Mouse (Mus musculus) cerebellum, adult 2 months (tissue): ENCODE measurements around the gene Abcg8. TPM values are rescaled to one million over a fixed set of nuclear protein-coding genes. Genes with fewer than 3 reads are reported as not detected.

Experiments used
- DNase-seq, 2 experiments: peaks; one replicate each; pipeline ENCODE4 v3.0.0; 2021
- H3K27ac ChIP-seq: fragments of 200-500 bp; 2 replicates; pipeline ENCODE4 v1.5.1; 2012; ENCODE audit warnings: low read length, control low read depth, inconsistent platforms; ENCODE audit not compliant: insufficient read depth
- H3K27me3 ChIP-seq: fragments of 200-500 bp; 2 replicates; pipeline ENCODE4 v1.6.1; 2012; ENCODE audit warnings: inconsistent platforms, mild to moderate bottlenecking, low read length, moderate library complexity; ENCODE audit not compliant: control insufficient read depth, insufficient read depth
- H3K4me1 ChIP-seq: fragments of 200-500 bp; 2 replicates; pipeline ENCODE4 v1.6.1; 2011; ENCODE audit warnings: low read length; ENCODE audit not compliant: control insufficient read depth, insufficient read depth
- H3K4me3 ChIP-seq: fragments of 200-500 bp; replicated peaks from 2 replicates; pipeline ENCODE3; 2011; ENCODE audit warnings: mild to moderate bottlenecking, low read depth, low read length, control low read depth; ENCODE audit not compliant: insufficient read depth
- CTCF ChIP-seq: fragments of 200-500 bp; IDR thresholded peaks from 2 replicates; pipeline ENCODE4 v1.5.1; 2011; ENCODE audit warnings: low read depth, mild to moderate bottlenecking, control low read depth, low read length, moderate library complexity, borderline replicate concordance; ENCODE audit not compliant: insufficient read depth
- POLR2A ChIP-seq: fragments of 200-500 bp; IDR thresholded peaks from 2 replicates; pipeline ENCODE4 v1.6.1; 2011; ENCODE audit warnings: low read length, control low read depth, borderline replicate concordance; ENCODE audit not compliant: insufficient read depth
- WGBS: fragments of 180-500 bp; shearing (Covaris S2); methylation state at CpG from one replicate; pipeline ENCODE4 v1.1.7; 2018; 5-methylcytosine and 5-hydroxymethylcytosine counted together
- polyA plus RNA-seq: library from polyadenylated mRNA; depleted of rRNA; stranded (reverse); fragments of >200 nt; gene quantifications from 2 replicates; pipeline ENCODE4 v1.2.3, GENCODE M21; 2012

Abcg8 gene
- polyA plus RNA-seq, 1 experiment = not detected

DNA sequence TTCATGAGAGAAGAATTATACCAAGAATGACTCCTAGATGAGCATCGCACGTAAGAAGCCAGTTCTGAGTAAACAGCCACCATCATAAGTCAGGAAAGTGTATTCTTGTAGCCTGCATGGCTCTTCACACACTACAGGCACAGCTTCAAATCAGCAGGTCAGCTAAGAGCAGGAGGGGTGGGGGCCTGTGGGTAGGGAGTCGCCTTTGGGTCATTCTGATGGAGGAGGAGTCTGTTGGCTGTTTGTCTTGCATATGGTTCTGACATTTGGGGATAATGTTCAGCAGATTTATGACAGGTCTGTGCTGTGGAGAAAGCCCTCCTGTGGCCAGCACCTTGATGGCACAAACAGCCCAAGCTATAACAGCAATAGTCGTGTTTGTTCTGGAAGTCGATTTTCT lies 19.9 kb upstream of the Abcg8 start:
- no peak for DNase-seq
- Histone ChIP-seq H3K4me3 (no peak overlapping the region), H3K27ac (no peak overlapping the region), H3K4me1 (no peaks in the 10 kb centered on the region), H3K27me3 (no peaks in the 10 kb centered on the region)
- WGBS = 65% methylated on average over 5 of the region's 5 CpGs
- TF ChIP-seq POLR2A = no peak
- no peak for TF ChIP-seq CTCF

DNA sequence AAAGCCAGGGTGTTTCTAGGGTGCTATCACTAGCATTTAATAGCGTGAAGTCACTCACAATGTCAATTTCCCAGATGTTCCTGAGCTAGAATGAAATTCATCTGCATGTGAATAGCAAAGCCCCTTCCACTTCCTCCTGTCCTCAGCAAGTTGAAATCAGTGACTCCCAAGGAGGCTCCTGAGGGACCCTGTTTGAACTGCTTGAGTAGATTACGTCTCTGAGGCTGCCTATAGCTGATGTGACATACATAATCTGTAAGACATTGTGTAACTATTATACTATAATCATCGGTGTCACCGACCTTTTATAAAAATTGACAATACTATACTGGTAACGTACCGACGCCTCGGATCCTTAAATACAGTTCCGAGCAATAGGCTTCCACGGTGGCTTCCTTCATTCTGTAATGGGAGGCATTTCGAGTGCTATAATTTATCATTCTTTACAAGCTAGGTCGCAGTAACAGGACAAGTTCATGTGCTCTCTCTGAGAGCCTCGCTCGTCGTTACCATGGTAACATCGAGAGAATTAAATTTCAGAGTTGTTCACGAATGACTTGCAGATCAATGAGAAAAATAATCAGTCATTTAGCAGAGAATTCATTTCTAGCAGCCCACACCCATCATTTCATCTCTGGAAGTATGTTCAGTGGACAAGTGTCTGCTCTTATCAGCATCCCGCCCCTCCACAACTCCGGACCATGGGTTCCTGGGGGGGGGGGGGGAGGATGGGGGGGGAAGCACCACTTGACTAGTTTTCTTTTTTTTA lies 19.3 kb upstream of the Abcg8 start:
- Histone ChIP-seq H3K4me3 (no peak overlapping the region), H3K27me3 (no peaks in the 10 kb centered on the region), H3K27ac (no peak overlapping the region), H3K4me1 (no peaks in the 10 kb centered on the region)
- no peak for DNase-seq
- TF ChIP-seq CTCF (no peak), POLR2A (no peak)
- WGBS = 68% methylated on average over 19 of the region's 19 CpGs

DNA sequence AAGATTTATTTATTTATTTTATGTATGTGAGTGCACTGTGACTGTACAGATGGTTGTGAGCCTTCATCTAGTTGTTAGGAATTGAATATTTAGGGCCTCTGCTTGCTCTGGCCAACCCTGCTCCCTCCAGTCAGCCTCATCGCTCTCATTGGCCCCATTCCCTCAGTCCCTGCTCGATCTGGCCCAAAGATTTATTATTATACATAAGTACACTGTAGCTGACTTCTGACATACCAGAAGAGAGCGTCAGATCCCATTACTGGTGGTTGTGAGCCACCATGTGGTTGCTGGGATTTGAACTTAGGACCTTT lies 18.7 kb upstream of the Abcg8 start:
- Histone ChIP-seq H3K27ac (no peak overlapping the region), H3K4me1 (no peaks in the 10 kb centered on the region), H3K4me3 (no peak overlapping the region), H3K27me3 (no peaks in the 10 kb centered on the region)
- no peak for DNase-seq
- 46% methylated on average over 3 of the region's 3 CpGs for WGBS
- TF ChIP-seq CTCF (no peak), POLR2A (no peak)

DNA sequence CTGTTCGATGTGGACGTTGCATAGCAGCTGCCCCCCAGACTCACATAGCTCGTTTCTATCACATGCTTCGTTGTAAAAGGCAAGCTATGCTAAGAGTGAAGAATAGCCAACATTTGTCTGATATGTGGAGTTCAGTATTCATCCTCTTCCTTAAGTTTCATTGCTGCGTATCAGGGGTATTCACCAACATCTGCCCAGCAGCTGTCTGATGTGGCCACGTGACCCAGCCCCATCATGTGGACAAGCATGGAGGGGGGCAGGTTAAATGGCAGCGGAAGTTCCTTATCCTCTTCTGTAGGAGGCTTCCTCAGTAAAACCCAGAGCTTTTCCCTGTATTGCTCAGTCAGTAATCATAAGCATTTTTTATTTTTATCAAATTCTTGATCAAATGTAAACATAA lies 18.3 kb upstream of the Abcg8 start:
- WGBS = 70% methylated on average over 7 of the region's 7 CpGs
- DNase-seq = no peak
- Histone ChIP-seq H3K27ac (no peak overlapping the region), H3K4me1 (no peaks in the 10 kb centered on the region), H3K27me3 (no peaks in the 10 kb centered on the region), H3K4me3 (no peak overlapping the region)
- no peak for TF ChIP-seq CTCF
- TF ChIP-seq POLR2A = no peak

DNA sequence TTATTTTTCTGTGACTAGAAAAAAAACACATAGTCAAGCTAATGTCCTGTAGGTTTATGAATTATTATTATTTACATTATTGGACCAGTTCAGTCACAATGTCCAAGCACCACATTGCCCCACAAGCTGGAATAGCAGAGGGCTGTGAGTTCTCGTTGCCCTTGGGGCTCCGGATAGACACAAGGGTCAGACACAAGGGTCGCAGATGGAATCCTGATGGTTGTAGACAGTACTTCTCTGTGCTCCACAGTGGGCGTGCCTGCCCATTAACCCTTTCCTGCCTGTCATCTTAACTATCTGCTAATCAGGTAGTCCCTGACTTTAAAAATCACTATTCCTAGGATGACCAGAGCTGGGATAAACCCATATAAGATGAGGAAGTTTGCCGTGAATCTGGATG lies 17.9 kb upstream of the Abcg8 start:
- H3K4me1 ChIP-seq = no peaks in the 10 kb centered on the region
- 36% methylated on average over 5 of the region's 5 CpGs for WGBS
- TF ChIP-seq CTCF = no peak
- no peak for TF ChIP-seq POLR2A
- DNase-seq = no peak
- H3K4me3 ChIP-seq = no peak overlapping the region
- H3K27ac ChIP-seq = no peak overlapping the region
- no peaks in the 10 kb centered on the region for H3K27me3 ChIP-seq

DNA sequence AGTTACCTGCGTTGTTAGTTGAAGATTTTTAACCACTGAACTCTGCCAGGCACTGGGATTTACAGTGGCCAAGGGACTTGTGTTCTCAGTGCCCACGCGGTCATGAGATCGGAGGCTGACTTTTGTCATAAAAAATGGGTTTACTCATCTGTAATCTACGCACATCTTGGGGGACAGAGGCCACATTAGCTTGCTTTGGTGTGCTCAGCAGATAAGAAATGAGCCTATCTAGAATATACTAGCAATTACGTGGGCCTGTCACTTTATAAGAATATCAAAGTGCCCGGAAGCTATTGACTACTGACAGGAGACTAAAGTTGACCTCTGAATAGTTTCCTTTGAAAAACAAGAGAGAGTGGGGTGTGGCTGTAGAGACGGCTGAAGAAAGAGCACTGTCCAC lies 17.2 kb upstream of the Abcg8 start:
- TF ChIP-seq CTCF (no peak), POLR2A (no peak)
- Histone ChIP-seq H3K4me3 (no peak overlapping the region), H3K27ac (no peak overlapping the region), H3K4me1 (no peaks in the 10 kb centered on the region), H3K27me3 (no peaks in the 10 kb centered on the region)
- DNase-seq = no peak
- 87% methylated on average over 8 of the region's 8 CpGs for WGBS

DNA sequence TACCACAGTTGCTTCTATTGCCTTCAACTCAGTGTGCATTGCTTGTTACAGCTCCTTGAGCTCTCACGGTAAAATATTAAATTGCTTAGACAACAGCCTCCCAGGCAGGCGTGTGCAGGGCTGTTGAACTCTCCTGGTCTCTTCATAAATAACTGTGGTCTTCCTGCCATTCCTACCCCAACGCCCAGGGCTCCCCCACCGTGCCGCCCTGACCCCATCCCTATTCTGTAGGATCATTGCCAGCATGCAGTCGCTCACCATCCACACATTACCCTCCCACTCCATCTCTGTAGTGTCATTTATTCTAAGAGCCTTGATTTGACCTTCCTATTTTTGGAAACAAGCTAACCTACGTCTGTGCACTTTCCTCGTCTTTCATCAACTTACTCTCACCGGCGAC lies 11.0 kb upstream of the Abcg8 start:
- no peak overlapping the region for H3K4me3 ChIP-seq
- WGBS = 38% methylated on average over 10 of the region's 10 CpGs
- no peak overlapping the region for H3K27ac ChIP-seq
- no peak for DNase-seq
- no peaks in the 10 kb centered on the region for H3K4me1 ChIP-seq
- no peaks in the 10 kb centered on the region for H3K27me3 ChIP-seq
- no peak for TF ChIP-seq CTCF
- no peak for TF ChIP-seq POLR2A

DNA sequence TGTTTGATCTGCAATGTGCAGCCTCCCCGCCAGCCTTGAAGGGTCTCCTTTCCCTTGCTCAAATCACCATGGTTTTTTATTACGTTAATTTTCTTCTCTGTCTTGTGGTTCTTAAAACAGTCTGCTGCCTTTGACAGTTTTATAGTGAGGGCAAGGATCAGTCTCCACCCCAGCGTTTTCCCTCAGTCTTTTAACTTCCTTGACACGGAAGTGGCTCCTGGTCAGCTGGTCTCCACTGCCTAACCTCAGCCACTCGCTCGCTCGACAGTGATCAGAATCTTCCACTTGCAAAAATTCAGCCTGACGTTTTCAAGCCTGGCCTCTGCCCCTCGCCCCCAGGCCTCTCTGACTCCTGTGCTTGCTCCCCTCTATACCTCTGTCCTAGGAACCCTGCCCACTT lies 10.4 kb upstream of the Abcg8 start:
- Histone ChIP-seq H3K27ac (no peak overlapping the region), H3K27me3 (no peaks in the 10 kb centered on the region), H3K4me1 (no peaks in the 10 kb centered on the region), H3K4me3 (no peak overlapping the region)
- no peak for TF ChIP-seq CTCF
- no peak for TF ChIP-seq POLR2A
- no peak for DNase-seq
- WGBS = 49% methylated on average over 9 of the region's 9 CpGs

DNA sequence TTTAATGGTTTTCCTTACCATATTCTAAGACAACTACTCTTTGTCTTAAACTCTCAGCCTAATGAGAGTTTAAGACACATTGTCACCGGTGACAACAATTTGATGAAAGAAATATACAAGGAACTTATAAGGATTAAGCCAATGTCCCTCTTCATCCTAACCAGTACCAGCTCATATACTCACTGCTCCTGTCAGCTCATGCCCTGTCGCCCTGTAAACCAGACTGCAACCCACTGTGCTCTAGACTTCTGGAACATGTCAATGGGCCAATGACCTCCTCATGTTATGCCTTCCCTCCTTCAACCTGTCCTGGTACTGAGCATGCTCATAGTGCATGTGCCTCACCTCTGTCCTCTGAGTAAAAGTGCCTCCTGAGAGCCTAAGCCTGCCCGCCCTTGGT lies 8.3 kb upstream of the Abcg8 start:
- H3K4me3 ChIP-seq = no peak overlapping the region
- DNase-seq = no peak
- H3K27ac ChIP-seq = no peak overlapping the region
- H3K4me1 ChIP-seq = no peaks in the 10 kb centered on the region
- TF ChIP-seq CTCF = no peak
- TF ChIP-seq POLR2A = no peak
- H3K27me3 ChIP-seq = no peaks in the 10 kb centered on the region
- WGBS = 85% methylated on average over 3 of the region's 3 CpGs
